Mouse (Mus musculus) lung, embryonic 14.5 days (tissue): Measurements from ENCODE around the gene Magi3. TPM values are rescaled to one million over a fixed set of nuclear protein-coding genes. Genes with fewer than 3 reads are reported as not detected.

Source experiments
- ATAC-seq: fragments of 200-750 bp; cut with Nextera tagmentation; 2 replicates; pipeline ENCODE4 v1.8.0; 2017; ENCODE audit warnings: mild to moderate bottlenecking, moderate TSS enrichment, moderate library complexity; ENCODE audit not compliant: insufficient read depth
- DNase-seq: peaks from one replicate; pipeline ENCODE4 v3.0.0-alpha.2; 2015
- H3K27ac ChIP-seq: fragments of 300-500 bp; sonication (generic); 2 replicates; pipeline ENCODE4 v1.5.1; 2014; ENCODE audit warnings: low read depth, mild to moderate bottlenecking, moderate library complexity
- H3K27me3 ChIP-seq: fragments of 300-500 bp; sonication (generic); 2 replicates; pipeline ENCODE4 v1.6.1; 2014; ENCODE audit warnings: low read length, control low read depth; ENCODE audit not compliant: insufficient read depth
- H3K36me3 ChIP-seq: fragments of 300-500 bp; sonication (generic); 2 replicates; pipeline ENCODE4 v1.6.1; 2014; ENCODE audit warnings: control low read depth; ENCODE audit not compliant: insufficient read depth
- H3K4me1 ChIP-seq: fragments of 300-500 bp; sonication (generic); 2 replicates; pipeline ENCODE4 v1.6.1; 2014; ENCODE audit warnings: antibody characterized with exemption, control low read depth; ENCODE audit not compliant: insufficient read depth
- H3K4me2 ChIP-seq: fragments of 300-500 bp; sonication (generic); 2 replicates; pipeline ENCODE4 v1.6.1; 2014; ENCODE audit warnings: mild to moderate bottlenecking
- H3K4me3 ChIP-seq: fragments of 300-500 bp; sonication (generic); 2 replicates; pipeline ENCODE4 v1.5.1; 2014; ENCODE audit warnings: low read depth, low read length
- H3K9ac ChIP-seq: fragments of 300-500 bp; sonication (generic); 2 replicates; pipeline ENCODE4 v1.6.1; 2014
- H3K9me3 ChIP-seq: fragments of 300-500 bp; sonication (generic); 2 replicates; pipeline ENCODE4 v1.6.1; 2016; ENCODE audit warnings: low read depth, low read length, control low read depth
- CTCF ChIP-seq: IDR thresholded peaks from 2 replicates; pipeline ENCODE4 v1.5.1; 2016; ENCODE audit warnings: antibody characterized with exemption, low read depth
- WGBS: fragments of 180-500 bp; shearing (Covaris S2); extraction: QIAGEN DNeasy Blood & Tissue Kit; methylation state at CpG from one replicate; pipeline ENCODE4 v1.1.7; 2014; 5-methylcytosine and 5-hydroxymethylcytosine counted together
- polyA plus RNA-seq: library from polyadenylated mRNA; unstranded; fragments of >200 nt; fragmentation: Nextera tagmentation; extraction: Ambion mirVana; gene quantifications from 2 replicates; pipeline ENCODE4 v1.2.1, GENCODE M21; 2014

Gene Magi3
- polyA plus RNA-seq, 1 experiment from 2014 or later = 9.6 TPM

DNA sequence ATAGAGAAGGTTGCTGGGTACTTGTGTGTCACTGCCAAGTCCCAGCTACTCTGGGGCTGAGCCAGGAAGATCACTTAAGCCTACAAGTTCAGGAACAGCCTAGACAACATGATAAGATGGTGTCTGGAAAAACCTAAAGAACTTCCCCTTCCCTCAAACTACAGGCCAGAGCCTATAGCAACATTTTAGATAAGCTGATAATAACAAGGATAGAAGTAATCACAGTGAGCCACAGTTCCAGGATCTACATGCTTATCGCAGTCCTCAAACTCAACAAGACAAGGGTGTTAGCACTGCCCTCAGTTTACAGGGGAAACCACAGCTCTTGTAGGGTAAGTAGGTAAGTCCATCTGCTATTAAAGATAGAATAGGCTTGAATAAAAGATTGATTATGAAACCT is 188.1 kb downstream of the Magi3 start:
- H3K36me3 ChIP-seq = peaks cover 17% of the 10 kb centered on the region; the same call in 1 of the 2 replicates
- ATAC-seq = no peak
- WGBS = 91% methylated on average over 1 of the region's 1 CpGs

DNA sequence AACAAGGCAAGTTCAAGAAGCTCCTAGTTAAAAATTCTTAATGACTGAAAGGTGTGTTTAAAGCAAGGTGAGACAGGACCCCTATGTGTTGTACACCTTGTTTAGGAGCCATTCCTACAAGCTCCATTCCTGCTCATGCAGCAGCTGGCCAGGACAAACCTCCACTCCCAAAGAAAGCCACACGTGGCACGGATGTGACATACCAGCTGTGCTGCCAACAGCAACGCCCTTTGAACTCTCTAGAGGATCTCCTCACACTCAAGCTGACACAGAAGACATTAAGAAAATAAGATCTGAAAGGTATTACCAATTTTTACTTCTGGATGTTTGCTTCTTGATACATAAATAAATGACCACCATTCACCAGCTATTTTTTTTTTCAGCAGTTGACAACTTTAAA is 193.2 kb downstream of the Magi3 start:
- Histone ChIP-seq H3K27ac (no peak overlapping the region), H3K4me2 (no peak overlapping the region), H3K4me1 (no peaks in the 10 kb centered on the region), H3K9me3 (no peaks in the 10 kb centered on the region), H3K27me3 (no peaks in the 10 kb centered on the region), H3K4me3 (no peak overlapping the region), H3K9ac (no peak overlapping the region), H3K36me3 (peaks cover 17% of the 10 kb centered on the region; the same call in 1 of the 2 replicates)
- no peak for ATAC-seq
- 42% methylated on average over 3 of the region's 3 CpGs for WGBS
- no peak for TF ChIP-seq CTCF
- no peak for DNase-seq

More for the DNA sequence above, 188.1 kb downstream of the Magi3 start:
- H3K27ac ChIP-seq = no peak overlapping the region
- DNase-seq = no peak
- no peaks in the 10 kb centered on the region for H3K4me1 ChIP-seq
- H3K4me2 ChIP-seq = no peak overlapping the region
- no peaks in the 10 kb centered on the region for H3K9me3 ChIP-seq
- H3K27me3 ChIP-seq = no peaks in the 10 kb centered on the region
- TF ChIP-seq CTCF = no peak
- no peak overlapping the region for H3K9ac ChIP-seq
- H3K4me3 ChIP-seq = no peak overlapping the region

DNA sequence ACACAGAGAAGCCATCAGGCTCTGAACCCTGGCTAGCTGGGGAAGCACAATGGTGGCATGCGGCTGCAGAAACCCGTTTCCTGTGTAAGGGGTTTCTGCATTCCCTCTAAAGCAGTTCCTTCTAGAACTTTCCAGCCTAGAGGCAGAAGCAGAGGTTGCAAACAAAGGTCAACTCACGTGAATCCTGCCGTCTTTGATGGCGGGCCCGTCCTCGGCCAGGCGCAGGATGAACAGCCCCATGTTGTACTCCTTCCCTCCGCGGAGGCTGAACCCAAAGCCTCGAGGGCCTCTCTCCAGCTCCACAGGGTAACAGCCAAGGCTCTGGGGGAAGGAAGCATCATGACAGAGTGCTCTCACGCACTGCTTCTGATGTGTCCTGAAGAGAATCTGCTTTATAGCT is 200.1 kb downstream of the Magi3 start:
- no peak for DNase-seq
- no peaks in the 10 kb centered on the region for H3K27me3 ChIP-seq
- H3K4me3 ChIP-seq = no peak overlapping the region
- no peaks in the 10 kb centered on the region for H3K9me3 ChIP-seq
- H3K4me1 ChIP-seq = no peaks in the 10 kb centered on the region
- no peak overlapping the region for H3K9ac ChIP-seq
- 84% methylated on average over 12 of the region's 12 CpGs for WGBS
- no peak overlapping the region for H3K27ac ChIP-seq
- TF ChIP-seq CTCF = no peak
- no peak overlapping the region for H3K4me2 ChIP-seq
- ATAC-seq = no peak; the same call in 1 of the 2 replicates
- H3K36me3 ChIP-seq = peaks cover 40% of the 10 kb centered on the region

DNA sequence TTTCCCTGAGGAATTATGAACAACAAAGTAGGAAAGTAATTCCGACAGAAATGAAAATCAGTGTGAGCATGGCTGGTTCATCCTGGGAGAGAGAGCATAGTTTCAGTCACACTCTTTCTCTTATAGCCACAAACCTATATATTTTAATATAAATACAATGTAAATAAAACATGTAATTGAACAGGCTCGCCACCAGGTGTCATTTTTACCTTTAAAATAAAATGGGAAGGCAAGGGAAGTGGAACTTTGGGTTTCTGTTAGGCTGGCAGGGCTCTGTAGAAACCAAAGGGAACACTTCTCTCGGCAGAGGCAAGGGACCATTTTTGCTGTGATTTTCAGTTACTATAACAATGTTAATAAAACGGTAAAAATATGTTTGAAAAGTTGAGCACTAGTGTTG is 200.7 kb downstream of the Magi3 start:
- H3K9ac ChIP-seq = no peak overlapping the region
- H3K9me3 ChIP-seq = no peaks in the 10 kb centered on the region
- no peak overlapping the region for H3K4me2 ChIP-seq
- H3K4me3 ChIP-seq = no peak overlapping the region
- H3K4me1 ChIP-seq = no peaks in the 10 kb centered on the region
- no peak for ATAC-seq
- WGBS = 63% methylated on average over 4 of the region's 4 CpGs
- H3K27ac ChIP-seq = no peak overlapping the region
- no peaks in the 10 kb centered on the region for H3K27me3 ChIP-seq
- DNase-seq = peak; percentile 60
- peak; percentile 34; the same call in 1 of the 2 replicates for TF ChIP-seq CTCF
- peaks cover 46% of the 10 kb centered on the region for H3K36me3 ChIP-seq

DNA sequence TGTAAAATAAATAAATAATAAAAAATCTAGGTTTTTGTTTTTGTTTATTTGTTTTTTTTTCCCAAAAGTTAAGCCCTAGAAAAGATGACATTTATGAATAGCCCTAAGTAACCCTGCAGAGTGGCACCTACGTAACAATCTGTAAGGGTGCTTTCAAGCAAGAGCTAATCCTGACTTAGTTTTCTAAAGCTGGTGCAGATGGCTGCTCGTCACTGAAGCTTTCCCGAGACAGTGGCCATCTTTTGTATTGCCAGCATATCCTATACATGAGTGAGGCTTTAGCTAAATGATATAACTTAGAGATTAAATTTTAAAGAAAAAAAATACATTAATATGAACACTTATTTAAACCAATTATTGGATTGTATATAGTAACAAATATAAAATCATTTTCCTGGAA is 202.2 kb downstream of the Magi3 start:
- Histone ChIP-seq H3K9me3 (no peaks in the 10 kb centered on the region), H3K4me3 (no peak overlapping the region), H3K36me3 (peaks cover 53% of the 10 kb centered on the region), H3K4me1 (no peaks in the 10 kb centered on the region), H3K27ac (no peak overlapping the region), H3K9ac (no peak overlapping the region), H3K4me2 (no peak overlapping the region), H3K27me3 (no peaks in the 10 kb centered on the region)
- no peak for ATAC-seq
- 85% methylated on average over 3 of the region's 3 CpGs for WGBS
- TF ChIP-seq CTCF = no peak
- DNase-seq = no peak

DNA sequence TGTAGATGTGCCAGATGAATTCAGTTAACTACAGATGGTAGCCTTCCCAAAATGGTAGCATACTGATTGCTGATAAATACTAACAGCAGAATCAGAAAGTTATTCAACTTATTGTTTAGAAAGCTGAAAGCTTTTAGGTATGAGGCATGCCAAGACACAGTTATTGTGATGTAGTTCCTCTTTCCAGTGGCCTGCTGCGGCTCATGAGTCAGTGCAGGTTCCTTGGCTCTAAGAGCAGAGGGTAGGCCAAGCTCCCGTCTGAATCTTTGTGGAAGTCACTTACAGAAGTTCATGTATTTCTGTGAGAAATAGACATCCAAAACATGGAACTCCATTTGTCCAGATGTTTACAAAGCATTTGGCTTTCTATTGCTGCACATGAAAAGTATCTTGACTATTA is 208.2 kb downstream of the Magi3 start:
- no peak for ATAC-seq
- H3K27ac ChIP-seq = no peak overlapping the region
- DNase-seq = no peak
- no peak for TF ChIP-seq CTCF
- H3K4me3 ChIP-seq = no peak overlapping the region
- H3K9me3 ChIP-seq = no peaks in the 10 kb centered on the region
- H3K9ac ChIP-seq = no peak overlapping the region
- H3K36me3 ChIP-seq = peaks cover 55% of the 10 kb centered on the region
- no peaks in the 10 kb centered on the region for H3K4me1 ChIP-seq
- no peak overlapping the region for H3K4me2 ChIP-seq
- no peaks in the 10 kb centered on the region for H3K27me3 ChIP-seq
- WGBS = 79% methylated on average over 2 of the region's 2 CpGs

DNA sequence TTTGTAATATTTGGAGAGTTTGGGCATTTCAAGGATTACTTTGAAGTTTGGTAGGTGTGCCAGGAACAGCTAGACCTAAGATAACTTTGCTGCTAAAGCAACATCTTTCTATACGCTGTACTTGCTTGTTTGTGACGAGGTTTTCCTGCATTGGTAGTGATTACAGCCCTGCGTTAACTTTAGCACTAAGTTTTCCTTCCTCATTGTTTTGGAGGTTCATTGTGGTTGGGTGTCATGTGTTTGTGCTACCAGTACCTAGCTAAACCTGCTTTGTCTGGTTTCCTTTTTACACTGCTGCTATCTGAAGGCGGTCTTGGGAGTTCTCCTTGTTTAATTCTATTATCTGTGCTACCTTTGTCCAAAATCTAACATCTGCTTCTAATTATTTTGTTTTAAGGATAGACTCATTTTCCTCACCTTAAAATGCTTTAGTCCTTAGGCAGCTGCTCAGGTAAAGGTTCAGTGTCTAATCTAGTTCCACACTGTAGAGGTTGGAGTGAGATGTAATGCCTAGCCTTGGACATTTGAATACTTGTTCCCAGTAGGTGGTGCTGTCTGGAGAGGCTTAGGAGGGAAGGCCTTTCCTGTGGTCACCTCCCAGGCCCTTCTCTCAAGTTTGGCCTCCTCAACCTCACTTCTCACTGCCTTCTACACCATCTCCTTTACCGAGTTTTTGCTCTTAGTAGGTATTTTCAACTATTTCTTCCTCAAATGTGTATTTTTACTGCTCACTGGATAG is 210.1 kb downstream of the Magi3 start:
- no peak for ATAC-seq
- no peaks in the 10 kb centered on the region for H3K4me1 ChIP-seq
- peaks cover 55% of the 10 kb centered on the region for H3K36me3 ChIP-seq
- H3K27ac ChIP-seq = no peak overlapping the region
- 86% methylated on average over 5 of the region's 5 CpGs for WGBS
- H3K4me3 ChIP-seq = no peak overlapping the region
- no peaks in the 10 kb centered on the region for H3K9me3 ChIP-seq
- no peaks in the 10 kb centered on the region for H3K27me3 ChIP-seq
- no peak overlapping the region for H3K9ac ChIP-seq
- H3K4me2 ChIP-seq = no peak overlapping the region
- no peak for DNase-seq
- 0 out of 2 replicates have a peak, but pooled peaks have one; percentile 22 for TF ChIP-seq CTCF
